Mouse (Mus musculus) Muller cell, postnatal 12 days (primary cell): ENCODE measurements around the gene Cxadr.

Experiments used
- DNase-seq: peaks from one replicate; pipeline ENCODE4 v3.0.0-alpha.2; 2015; ENCODE audit errors: inconsistent ontology term

Cxadr gene

DNA sequence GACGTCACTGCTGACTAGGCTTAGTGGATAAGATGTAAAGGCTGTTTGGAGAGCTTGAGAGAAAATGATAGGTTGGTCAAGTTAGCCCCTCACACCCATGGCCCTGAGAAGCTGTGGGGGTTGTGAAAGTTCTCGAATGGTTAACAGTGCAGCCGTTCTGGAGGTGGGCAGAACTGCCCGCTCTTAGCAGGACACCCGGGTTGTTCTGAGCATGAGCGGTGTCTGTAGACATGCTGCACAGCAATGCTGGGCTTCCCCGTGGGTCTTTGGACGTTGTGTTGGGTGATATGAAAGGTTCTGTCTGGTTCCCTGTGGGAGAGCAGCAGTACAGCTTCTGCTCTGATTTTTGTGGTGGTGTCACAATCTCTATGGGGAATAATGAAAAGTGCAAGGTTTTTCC lies 5.3 kb downstream of the Cxadr start:
- no peak for DNase-seq

GRCm38 (mm10) chr16:78307476-78308192 lies 6.3 kb downstream of the Cxadr start:
- DNase-seq: no peak

DNA sequence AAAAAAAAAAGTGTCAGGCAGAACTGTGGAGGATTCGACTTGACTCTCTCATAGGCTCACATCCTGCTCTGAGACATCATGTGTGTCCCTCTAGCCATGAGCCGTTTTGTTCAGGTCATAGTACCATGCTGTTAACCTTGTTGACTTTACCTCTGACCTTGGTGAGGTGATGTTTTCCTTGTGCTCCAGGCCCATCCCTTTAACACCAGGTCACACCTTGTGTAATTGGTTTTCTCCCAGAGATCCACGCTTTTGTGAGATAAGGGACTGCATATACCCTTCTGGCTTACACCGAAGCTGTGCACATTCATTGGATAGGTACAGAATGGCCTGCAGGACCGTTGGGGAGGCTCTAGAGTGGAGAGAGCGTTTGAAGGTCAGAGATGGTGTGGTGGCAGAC lies 8.0 kb downstream of the Cxadr start:
- no peak for DNase-seq

DNA sequence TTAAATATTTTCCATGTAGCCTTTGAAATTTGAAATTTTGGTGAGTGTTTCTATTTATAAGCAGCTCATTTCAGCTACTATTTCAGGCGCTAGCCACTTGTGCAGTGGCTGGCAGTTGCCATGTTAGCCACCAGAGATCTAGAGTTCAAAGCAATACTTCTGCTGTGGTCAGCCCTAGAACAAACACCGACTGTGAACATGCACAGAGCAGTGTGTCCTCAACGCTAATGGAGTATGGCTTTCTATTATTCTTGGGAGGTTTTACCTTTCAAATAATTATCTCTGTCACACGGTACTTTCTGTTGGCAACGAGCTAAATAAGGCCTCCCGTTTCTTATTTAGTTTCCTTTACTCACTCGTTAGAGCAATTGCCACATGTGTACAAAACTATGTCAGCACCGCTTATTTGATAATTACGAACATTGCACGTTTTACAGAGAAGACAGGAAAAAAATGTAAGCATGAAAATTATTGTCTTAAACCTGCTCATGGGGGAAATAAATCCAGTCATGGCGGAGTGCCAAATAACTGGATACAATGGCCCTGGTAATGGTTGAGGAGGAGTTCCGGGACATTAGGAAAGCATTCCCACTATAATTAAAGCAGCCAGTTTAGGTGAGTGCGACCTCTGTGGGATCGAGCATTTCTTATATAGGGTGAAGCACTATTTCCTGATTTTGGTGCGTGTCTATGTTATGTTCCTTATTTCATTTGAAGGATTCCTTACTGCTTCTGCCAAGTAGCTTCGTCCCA lies 12.0 kb downstream of the Cxadr start:
- DNase-seq: peak; percentile 70

DNA sequence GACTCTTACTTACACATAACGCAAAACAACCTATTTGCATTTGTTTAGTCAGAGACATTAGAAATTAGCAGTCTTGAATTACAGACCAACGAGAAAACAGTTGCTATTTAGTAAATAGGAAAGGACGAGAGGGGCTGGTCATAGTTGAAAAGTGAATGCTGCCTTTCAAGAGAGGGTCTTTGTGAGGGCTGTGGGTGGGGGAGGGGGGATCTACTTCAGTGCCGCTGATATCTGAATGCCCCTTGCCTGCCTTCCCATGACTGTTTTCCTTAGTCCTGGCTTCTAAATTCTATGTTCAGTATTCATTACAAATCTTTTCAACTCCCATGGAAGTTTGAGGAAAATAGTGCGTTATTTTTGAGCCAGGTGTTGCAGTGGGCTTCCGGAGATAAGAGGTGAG lies 12.7 kb downstream of the Cxadr start:
- DNase-seq: no peak

DNA sequence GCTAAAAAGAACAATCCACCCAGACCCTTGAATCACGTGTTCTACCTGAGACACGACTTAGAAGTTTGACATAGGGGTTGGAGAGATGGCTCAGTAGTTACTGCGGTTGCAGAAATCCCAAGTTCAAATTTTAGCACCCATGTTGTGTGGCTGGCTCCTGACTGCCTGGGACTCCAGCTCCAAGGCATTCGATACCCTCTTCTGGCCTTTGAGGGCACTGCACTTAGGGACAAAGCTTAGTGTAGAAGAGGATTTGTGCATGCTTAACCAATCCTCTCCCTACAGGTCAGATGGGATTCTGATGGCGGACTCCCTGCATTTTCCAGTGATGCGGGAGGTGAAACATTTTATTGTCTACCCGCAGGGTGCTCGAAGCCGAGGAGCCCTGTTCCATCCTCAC lies 15.6 kb downstream of the Cxadr start:
- DNase-seq: no peak

GRCm38 (mm10) chr16:78317960-78318359 lies 16.7 kb downstream of the Cxadr start:
- DNase-seq: peak; percentile 52

- no peak for DNase-seq
Measured at GRCm38 (mm10) chr16:78319711-78320110, 18.4 kb downstream of the Cxadr start.

- DNase-seq: no peak
Measured at GRCm38 (mm10) chr16:78321559-78321958, 20.3 kb downstream of the Cxadr start.

GRCm38 (mm10) chr16:78322140-78322539 lies 20.9 kb downstream of the Cxadr start:
- no peak for DNase-seq

DNA sequence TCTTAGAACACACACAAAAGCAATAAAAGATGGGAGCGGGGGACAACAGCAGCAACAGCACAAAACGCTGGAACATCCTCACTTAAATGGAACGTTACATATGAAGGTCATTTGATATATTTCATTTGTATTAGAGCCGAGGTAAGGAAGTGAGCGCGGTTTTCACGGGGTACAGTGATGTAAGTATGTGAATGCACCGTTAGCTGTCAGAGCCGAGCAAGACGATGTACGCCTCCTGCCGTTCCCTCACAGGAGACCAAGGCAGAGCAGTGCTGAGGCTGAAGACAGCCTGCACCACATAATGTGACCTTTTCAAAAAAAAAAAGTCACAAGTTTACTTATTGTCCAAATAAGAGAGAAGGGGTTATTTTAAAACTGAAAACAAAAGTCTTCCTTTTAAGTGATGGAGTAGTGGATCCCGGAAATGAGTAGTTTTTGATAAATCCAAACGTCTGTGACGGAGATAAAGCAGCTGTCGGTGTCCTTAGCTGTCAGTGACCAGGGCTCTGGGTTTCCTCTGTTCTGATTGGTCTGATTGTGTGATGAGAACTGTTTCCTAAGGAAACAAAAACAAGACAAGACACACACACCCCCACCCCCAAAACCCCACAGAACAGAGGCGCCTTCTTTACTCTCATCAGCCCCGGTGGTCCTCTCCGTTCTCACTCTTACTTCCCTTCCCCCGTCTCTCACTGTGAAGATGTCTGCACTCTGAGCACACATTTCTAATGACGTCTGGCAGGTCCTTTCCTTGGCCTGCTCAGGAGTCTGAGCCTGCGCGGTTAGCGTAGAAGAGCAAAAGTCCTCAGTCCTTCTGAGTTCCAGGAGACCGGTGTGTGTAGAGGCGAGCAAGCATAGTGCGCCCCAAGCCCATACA lies 24.9 kb downstream of the Cxadr start:
- DNase-seq: no peak

DNA sequence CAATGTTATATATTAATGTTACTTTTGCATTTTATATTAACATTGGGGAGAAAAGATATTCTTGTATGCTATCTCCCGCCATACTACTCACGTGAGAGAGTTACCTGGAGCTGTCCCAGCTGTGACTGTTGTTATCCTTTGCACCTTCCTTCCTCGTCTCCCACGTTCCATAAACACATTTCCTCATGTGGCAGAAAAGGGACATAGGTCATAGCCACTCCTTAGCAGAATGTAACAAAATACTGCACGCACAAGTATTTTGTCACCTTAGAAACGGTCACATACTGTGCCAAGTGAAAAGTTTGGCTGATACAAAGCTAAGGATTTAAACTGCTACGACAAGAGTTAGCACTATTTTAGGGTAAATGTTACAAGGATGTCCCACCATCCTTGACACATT lies 26.3 kb downstream of the Cxadr start:
- DNase-seq: no peak

DNA sequence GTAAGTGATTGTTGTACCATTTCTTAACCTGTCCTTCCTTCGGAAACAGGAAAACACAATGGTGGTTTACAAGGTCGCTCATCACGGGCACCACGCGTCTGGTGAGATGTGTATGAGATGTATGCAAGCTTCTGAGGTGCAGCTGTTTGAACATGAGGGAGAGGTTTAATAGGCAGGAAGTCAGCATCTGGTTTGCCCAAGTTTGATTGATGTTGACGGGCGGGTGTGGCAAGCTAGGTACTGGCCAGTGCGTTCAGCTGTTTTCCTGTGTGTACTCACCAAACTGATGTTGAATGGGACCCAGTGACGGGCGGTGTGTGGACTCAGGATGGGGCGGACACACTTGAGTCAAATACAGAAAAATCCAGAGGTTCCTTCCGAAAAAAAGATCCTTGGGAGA lies 26.7 kb downstream of the Cxadr start:
- no peak for DNase-seq

- no peak for DNase-seq
Measured at GRCm38 (mm10) chr16:78337226-78337625, 35.9 kb downstream of the Cxadr start.

- DNase-seq: no peak
Measured at GRCm38 (mm10) chr16:78341356-78341755, 40.1 kb downstream of the Cxadr start.

- DNase-seq: no peak
Measured at GRCm38 (mm10) chr16:78342767-78343166, 41.5 kb downstream of the Cxadr start.

- DNase-seq: no peak
Measured at GRCm38 (mm10) chr16:78343792-78344191, 42.5 kb downstream of the Cxadr start.

- DNase-seq: peak; percentile 5
Measured at GRCm38 (mm10) chr16:78346662-78347327, 45.5 kb downstream of the Cxadr start.

- no peak for DNase-seq
Measured at GRCm38 (mm10) chr16:78347328-78347926, 46.1 kb downstream of the Cxadr start.

GRCm38 (mm10) chr16:78357757-78358156 lies 56.5 kb downstream of the Cxadr start:
- no peak for DNase-seq

DNA sequence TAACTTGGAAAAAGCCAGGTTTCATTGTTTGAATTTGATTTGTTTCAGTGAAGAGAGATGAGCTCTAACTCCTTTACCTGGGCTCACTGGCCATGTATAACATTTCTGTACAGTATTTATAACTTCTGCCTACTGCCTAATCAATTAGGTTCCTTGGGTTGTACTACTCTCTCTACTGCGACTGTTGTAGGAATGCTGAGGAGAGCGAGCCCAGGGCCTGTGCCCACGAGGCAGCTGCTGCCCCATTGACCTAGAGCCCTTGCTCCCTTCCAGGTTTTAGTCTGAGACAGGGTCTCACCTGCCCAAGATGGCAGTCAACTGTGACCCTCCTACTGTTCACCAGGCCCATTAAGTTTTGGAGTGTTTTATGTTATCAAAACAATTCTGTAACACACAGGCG lies 60.2 kb downstream of the Cxadr start:
- no peak for DNase-seq
